Mouse (Mus musculus): ENCODE measurements around the gene Gucy1b1.

Gene Gucy1b1

DNA sequence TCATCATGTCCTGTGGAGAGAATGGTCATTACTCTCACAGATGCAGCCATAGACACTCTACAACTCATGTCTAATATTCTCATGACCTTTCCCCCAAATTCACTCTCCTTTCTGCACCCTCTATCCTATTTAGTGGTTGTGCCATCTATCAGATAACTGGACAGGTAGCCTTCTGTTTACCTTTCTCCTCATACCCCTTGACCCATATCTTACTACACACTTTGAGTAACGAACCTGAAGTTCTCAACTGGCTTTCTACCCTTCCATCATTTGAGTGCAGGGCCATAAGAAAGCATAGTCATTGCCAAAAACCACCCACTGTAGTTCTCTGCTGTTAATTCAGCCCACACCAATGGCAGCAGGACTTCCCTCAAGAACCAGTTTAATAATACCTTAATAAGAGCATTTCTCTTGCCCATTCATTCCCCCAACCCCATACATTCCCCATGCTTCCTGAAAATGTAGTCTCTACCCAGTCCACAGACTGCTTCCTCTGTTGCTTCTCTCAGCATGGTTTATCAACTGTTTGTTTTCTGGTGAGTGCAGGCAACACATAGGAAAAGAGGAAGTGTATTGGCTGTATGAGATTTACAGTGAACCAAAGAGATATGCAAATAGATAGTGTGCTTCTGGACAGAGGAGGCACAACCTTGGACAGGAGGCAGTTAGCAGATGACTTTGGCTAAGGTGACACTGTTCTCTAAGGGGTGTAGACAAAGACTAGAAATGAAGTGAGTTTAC lies 44.3 kb downstream of the Gucy1b1 start:
- DNase-seq (ENCODE audit: low spot score in 2 of 2), result no peak

DNA sequence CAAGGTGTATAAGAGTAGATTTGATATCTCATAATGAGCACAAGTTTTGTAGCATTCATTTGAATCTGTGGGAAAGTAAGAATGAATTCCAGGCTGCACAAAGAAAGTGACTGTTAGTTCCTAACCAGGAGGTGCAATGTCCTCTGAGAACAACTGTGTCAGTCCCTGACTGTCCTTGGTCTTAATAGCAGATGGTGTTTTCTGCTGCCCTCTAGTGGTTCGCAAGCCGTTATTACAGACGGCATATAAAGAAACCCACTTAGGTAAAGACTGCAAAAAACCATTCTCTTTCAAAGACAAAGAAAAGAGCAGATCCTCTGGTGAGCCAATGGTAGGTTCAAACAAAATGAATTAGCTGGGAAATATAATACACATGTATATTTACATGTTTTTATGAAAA lies 45.3 kb downstream of the Gucy1b1 start:
- no peak for DNase-seq (ENCODE audit: low spot score in 2 of 2)

DNA sequence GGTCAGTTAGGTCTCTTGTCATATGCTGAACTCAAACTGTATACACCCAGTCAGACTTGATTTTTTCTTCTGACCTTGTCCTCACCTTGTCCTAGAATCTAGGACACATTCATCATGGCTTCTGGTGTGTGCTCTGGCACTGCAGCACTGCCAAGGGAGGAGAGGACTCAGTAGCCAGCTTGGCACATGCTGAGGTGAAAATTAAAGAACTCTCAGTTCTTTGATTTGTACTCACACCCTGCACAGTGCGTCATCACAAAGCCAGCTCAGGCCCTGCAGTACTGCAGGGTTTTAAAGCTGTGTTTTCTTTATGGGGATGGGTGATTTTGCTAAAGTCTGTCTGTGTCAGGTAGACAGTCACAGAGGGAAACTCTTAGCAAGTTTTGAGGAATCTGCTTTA lies 47.2 kb downstream of the Gucy1b1 start:
- no peak for DNase-seq (ENCODE audit: low spot score in 2 of 2)

GRCm38 (mm10) chr3:82023065-82023464 lies 51.4 kb downstream of the Gucy1b1 start:
- DNase-seq (ENCODE audit: low spot score in 2 of 2), result no peak

GRCm38 (mm10) chr3:82022421-82022920 lies 52.0 kb downstream of the Gucy1b1 start:
- DNase-seq (ENCODE audit: low spot score in 2 of 2), result no peak

- no peak for DNase-seq (ENCODE audit: low spot score in 2 of 2)
Observed at GRCm38 (mm10) chr3:82014148-82014703, 60.3 kb downstream of the Gucy1b1 start.

DNA sequence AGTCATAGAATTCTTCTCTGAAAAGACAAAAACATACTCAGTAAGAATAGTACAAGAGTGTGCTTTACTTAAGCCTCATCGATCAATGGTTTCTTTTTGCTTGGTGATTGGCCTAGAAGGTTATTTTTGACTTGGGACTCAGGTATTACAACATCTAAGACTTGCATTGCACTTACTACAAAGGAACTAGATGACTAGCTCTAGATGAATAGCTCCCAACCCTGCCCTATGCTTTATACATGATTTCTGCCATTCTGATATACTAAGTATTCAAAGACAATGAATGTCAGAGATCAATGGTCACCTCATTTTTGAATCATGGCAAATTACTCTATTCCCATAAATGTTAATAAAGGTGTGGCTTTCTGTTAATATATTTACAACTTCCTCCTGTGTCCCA lies 67.5 kb downstream of the Gucy1b1 start:
- DNase-seq (ENCODE audit: low spot score in 2 of 2), result no peak

GRCm38 (mm10) chr3:81995988-81996387 lies 78.5 kb downstream of the Gucy1b1 start:
- DNase-seq (ENCODE audit: low spot score in 2 of 2), result no peak

- DNase-seq (ENCODE audit: low spot score in 2 of 2), result no peak
Observed at GRCm38 (mm10) chr3:81995371-81995770, 79.1 kb downstream of the Gucy1b1 start.

GRCm38 (mm10) chr3:81990531-81990930 lies 84.0 kb downstream of the Gucy1b1 start:
- no peak for DNase-seq (ENCODE audit: low spot score in 2 of 2)

DNA sequence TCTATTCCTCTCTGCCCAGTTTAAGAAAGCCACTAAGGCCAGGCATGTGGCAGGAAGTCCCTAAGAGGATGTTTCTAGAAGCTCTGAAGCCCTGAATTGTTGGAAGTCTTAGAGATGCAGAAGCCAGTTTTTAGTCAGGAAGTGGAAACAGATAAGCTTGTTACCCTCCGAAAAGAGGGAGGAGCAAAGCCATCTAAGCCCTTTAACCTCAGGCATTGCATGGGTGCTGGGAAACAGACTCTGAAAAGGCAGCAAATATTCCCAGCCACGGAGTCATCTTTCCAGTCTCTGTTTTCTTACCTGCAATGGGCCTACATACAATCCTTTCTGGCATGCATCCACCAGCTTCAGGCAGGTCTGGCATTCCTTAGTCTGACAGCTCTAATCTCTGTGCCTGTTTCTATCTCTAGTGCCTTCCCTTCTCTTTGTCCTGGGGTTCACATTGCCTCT lies 84.8 kb downstream of the Gucy1b1 start:
- no peak for DNase-seq (ENCODE audit: low spot score in 2 of 2)

DNA sequence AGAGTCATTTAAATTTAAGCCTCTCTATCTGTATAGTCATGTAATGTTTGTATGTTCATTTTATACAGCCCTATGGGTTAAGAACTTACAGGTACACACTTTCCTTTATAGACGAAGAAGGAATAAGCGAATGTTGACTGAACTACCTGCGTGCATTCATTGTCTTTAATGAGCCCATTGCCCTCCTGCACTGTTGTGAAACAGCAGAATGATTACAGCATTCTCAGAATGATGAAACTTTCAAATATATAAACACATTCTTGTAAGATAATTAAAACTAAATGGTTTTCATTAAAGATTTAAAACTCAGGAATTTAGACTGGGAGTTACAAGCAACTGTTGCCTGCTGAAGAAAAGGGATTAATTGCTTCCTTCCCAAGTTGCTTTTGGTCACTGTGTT lies 86.9 kb downstream of the Gucy1b1 start:
- DNase-seq (ENCODE audit: low spot score in 2 of 2), result no peak

GRCm38 (mm10) chr3:81986103-81986502 lies 88.4 kb downstream of the Gucy1b1 start:
- no peak for DNase-seq (ENCODE audit: low spot score in 2 of 2)

- no peak for DNase-seq (ENCODE audit: low spot score in 2 of 2)
Observed at GRCm38 (mm10) chr3:81985100-81985499, 89.4 kb downstream of the Gucy1b1 start.

DNA sequence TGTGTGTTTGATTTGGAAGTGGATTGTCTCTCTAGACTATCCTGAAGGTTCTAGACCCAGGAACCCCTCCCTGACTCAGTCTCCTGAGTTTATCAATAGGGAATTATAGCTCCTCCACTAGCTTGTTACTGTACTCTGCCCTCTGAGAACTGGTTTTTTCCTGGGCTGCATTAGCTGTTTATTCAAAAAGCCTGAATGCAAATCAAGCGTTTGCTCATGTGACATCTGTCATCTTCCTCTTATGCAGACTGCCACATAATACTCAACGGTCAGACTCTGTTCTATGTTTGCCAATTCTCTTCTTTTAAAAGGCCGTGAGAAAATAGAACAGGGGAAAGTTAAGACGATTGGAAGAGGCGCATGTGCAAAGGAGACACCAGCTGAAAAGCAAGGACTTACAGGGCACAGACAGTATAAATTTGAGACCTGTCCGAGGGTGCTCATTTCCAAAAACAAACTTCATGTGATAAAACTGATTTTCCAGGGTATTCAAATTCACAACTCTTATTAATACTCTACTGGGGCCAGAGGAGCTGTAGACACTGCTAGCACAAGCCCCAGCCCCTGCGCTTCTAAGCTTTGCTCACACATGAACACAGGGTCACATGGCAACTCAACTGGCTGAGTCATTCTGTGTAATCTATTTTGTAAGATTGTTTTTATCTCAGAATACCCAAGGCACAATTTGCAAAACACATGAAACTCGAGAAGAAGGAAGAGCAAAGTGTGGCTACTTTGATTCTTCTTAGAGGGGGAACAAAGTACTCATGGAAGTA lies 91.2 kb downstream of the Gucy1b1 start:
- DNase-seq (ENCODE audit: low spot score in 2 of 2), result no peak

Data from frontal cortex, postnatal 25 days (tissue).